Mouse (Mus musculus): ENCODE results near the gene Slc35g2. TPM values are rescaled to one million over a fixed set of nuclear protein-coding genes. Genes with fewer than 3 reads are reported as not detected.

The Slc35g2 gene
- polyA plus RNA-seq, 1 experiment from 2014 or later = 7.5 TPM

DNA sequence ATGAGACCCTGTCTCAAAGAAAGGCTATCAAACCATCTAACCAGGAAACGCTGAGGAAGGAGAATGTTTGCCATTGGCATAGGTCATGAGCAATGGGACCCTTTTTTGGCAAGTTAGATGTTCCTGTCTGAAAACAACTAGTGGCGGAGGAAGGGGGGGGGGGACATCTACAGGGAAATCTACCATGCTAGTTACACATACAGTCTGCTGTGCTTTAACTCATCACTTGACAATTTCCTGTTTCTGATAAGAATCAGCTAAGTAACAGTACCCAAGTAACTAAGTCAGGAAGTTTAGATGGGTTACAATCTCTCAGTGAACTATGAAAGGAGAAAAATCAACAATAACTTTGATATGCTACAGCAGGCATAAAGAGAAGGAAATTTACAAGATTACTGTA, 48.9 kb downstream of the Slc35g2 start:
- Histone ChIP-seq H3K9me3 (ENCODE audit: control insufficient read depth, low read length) (no peaks in the 10 kb centered on the region), H3K27me3 (ENCODE audit: control insufficient read depth, insufficient read depth, low read length) (no peaks in the 10 kb centered on the region), H3K4me3 (ENCODE audit: low read depth, low read length) (no peak overlapping the region), H3K27ac (ENCODE audit: low read depth, low read length) (no peak overlapping the region), H3K4me1 (replicated peaks; ENCODE audit: control insufficient read depth, insufficient read depth, low read length) (0 out of 2 replicates have a peak, but pooled peaks cover 1% of the 10 kb centered on the region), H3K4me2 (ENCODE audit: low read depth, low read length, severe bottlenecking) (no peak overlapping the region), H3K36me3 (ENCODE audit: control insufficient read depth, insufficient read depth, low read length) (no peaks in the 10 kb centered on the region), H3K9ac (ENCODE audit: low read length) (no peak overlapping the region)
- ATAC-seq (replicated peaks; ENCODE audit: low FRiP score) (no peak), DNase-seq (ENCODE audit: low spot score) (no peak)
- WGBS = 79% methylated on average over 2 of the region's 2 CpGs

DNA sequence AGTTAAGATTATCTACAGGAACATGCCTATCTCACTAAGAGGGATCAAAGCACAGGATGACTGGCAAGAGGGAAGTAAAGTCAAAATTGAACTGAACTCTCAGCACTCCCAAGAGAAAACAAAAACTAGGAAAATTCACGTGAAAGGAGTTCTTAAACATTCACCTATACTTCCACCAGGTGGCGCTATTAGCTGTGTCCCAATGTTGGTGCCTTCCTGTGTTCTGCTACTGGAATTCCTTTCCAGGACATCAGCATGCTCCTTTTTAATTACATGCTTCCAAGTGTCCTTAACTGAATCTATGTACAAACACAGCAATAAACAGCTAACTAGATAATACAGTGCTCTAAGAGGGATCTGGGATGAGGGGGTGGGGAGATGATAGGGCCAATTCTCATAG, 50.3 kb downstream of the Slc35g2 start:
- Histone ChIP-seq H3K4me3 (ENCODE audit: low read depth, low read length) (no peak overlapping the region), H3K9me3 (ENCODE audit: control insufficient read depth, low read length) (no peaks in the 10 kb centered on the region), H3K4me2 (ENCODE audit: low read depth, low read length, severe bottlenecking) (no peak overlapping the region), H3K27ac (ENCODE audit: low read depth, low read length) (no peak overlapping the region), H3K27me3 (ENCODE audit: control insufficient read depth, insufficient read depth, low read length) (no peaks in the 10 kb centered on the region), H3K4me1 (replicated peaks; ENCODE audit: control insufficient read depth, insufficient read depth, low read length) (0 out of 2 replicates have a peak, but pooled peaks cover 1% of the 10 kb centered on the region), H3K9ac (ENCODE audit: low read length) (no peak overlapping the region), H3K36me3 (ENCODE audit: control insufficient read depth, insufficient read depth, low read length) (no peaks in the 10 kb centered on the region)
- peak; percentile 52 for DNase-seq (ENCODE audit: low spot score)
- WGBS = 2% methylated on average over 2 of the region's 2 CpGs
- ATAC-seq (replicated peaks; ENCODE audit: low FRiP score) = 0 out of 2 replicates have a peak, but pooled peaks have one; percentile 21

DNA sequence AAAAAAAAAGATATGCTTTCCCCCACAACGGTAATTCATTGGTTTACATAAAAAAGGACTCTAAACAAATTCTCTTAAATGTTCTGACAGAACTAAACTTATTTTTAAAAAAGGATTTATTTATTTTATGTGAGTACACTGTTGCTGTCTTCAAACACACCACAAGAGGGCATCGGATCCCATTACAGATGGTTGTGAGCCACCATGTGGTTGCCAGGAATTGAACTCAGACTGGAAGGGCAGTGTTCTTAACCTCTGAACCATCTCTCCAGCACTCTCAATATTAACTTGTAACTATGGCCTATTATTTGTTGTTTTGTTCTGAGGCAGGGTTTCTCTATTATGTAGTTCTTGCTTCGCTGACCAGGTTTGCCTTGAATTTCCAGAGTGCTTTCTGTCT, 50.9 kb downstream of the Slc35g2 start:
- no peak for DNase-seq (ENCODE audit: low spot score)
- Histone ChIP-seq H3K27ac (ENCODE audit: low read depth, low read length) (no peak overlapping the region), H3K27me3 (ENCODE audit: control insufficient read depth, insufficient read depth, low read length) (no peaks in the 10 kb centered on the region), H3K4me1 (replicated peaks; ENCODE audit: control insufficient read depth, insufficient read depth, low read length) (0 out of 2 replicates have a peak, but pooled peaks cover 1% of the 10 kb centered on the region), H3K9me3 (ENCODE audit: control insufficient read depth, low read length) (no peaks in the 10 kb centered on the region), H3K36me3 (ENCODE audit: control insufficient read depth, insufficient read depth, low read length) (no peaks in the 10 kb centered on the region), H3K9ac (ENCODE audit: low read length) (no peak overlapping the region), H3K4me3 (ENCODE audit: low read depth, low read length) (no peak overlapping the region), H3K4me2 (ENCODE audit: low read depth, low read length, severe bottlenecking) (no peak overlapping the region)
- 93% methylated on average over 3 of the region's 3 CpGs for WGBS
- no peak for ATAC-seq (replicated peaks; ENCODE audit: low FRiP score)

DNA sequence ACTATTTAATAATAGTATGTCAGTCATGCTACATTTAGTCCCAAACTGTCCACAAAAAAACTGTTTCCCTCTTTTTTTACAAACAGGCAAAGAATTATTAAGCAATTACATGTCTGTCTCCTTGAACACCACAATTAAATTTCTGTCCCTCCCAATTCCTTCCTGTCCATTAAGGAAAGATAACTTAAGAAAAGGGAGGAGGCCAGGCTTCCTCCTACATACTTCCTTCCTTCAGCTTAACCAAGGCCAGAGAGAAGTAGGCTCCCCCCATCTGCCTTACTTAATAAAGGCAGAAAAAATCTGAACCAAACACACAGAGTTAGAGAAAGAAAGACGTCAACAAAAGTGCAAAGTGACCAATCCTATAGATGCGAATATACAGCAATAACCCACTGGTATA, 63.3 kb downstream of the Slc35g2 start:
- Histone ChIP-seq H3K4me3 (ENCODE audit: low read depth, low read length) (no peak overlapping the region), H3K27ac (ENCODE audit: low read depth, low read length) (no peak overlapping the region), H3K27me3 (ENCODE audit: control insufficient read depth, insufficient read depth, low read length) (no peaks in the 10 kb centered on the region), H3K9ac (ENCODE audit: low read length) (no peak overlapping the region), H3K4me1 (replicated peaks; ENCODE audit: control insufficient read depth, insufficient read depth, low read length) (no peaks in the 10 kb centered on the region), H3K4me2 (ENCODE audit: low read depth, low read length, severe bottlenecking) (no peak overlapping the region), H3K9me3 (ENCODE audit: control insufficient read depth, low read length) (no peaks in the 10 kb centered on the region), H3K36me3 (ENCODE audit: control insufficient read depth, insufficient read depth, low read length) (no peaks in the 10 kb centered on the region)
- 92% methylated on average over 2 of the region's 2 CpGs for WGBS
- ATAC-seq (replicated peaks; ENCODE audit: low FRiP score) (no peak), DNase-seq (ENCODE audit: low spot score) (no peak)

DNA sequence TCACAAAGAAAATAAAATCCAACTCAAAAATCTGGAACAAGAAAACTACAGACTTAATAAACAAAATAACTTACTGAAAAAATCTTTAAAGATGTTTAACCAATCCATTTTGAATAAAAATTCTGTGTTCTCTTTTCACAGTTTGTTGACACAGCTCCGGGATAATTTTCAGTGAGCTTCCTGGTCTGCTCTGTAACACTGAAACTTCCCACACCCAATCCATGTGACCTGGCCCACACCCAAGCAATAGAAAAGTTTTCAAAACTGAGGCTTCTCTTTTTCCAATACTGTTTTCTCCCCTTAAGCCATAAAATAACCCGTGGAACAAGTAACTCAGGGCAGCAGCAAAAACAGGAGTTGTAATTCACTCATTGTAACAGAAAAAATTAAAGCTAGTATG, 64.2 kb downstream of the Slc35g2 start:
- Histone ChIP-seq H3K27ac (ENCODE audit: low read depth, low read length) (no peak overlapping the region), H3K27me3 (ENCODE audit: control insufficient read depth, insufficient read depth, low read length) (no peaks in the 10 kb centered on the region), H3K4me3 (ENCODE audit: low read depth, low read length) (no peak overlapping the region), H3K36me3 (ENCODE audit: control insufficient read depth, insufficient read depth, low read length) (no peaks in the 10 kb centered on the region), H3K9me3 (ENCODE audit: control insufficient read depth, low read length) (no peaks in the 10 kb centered on the region), H3K9ac (ENCODE audit: low read length) (no peak overlapping the region), H3K4me2 (ENCODE audit: low read depth, low read length, severe bottlenecking) (no peak overlapping the region), H3K4me1 (replicated peaks; ENCODE audit: control insufficient read depth, insufficient read depth, low read length) (no peaks in the 10 kb centered on the region)
- DNase-seq (ENCODE audit: low spot score) = no peak
- WGBS = 87% methylated on average over 2 of the region's 2 CpGs
- no peak for ATAC-seq (replicated peaks; ENCODE audit: low FRiP score)

DNA sequence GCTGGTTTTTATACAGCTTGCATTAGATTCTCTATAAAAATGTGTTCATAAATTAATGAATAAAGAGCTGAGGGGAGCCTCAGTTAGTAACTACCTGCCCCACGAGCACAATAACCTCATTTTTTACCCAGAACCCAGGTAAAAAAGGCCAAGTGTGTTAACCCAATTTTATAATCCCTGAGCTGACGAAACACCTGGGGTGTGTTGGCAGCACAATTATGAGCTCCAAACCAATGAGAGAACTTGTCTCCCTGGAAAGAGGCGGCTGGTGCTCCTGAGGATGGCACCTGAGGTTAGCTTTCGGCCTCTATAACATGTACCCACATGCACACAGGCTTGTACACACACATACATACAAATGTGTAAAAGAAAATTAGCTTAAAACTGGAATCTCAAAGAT, 65.4 kb downstream of the Slc35g2 start:
- no peak for ATAC-seq (replicated peaks; ENCODE audit: low FRiP score)
- no peak for DNase-seq (ENCODE audit: low spot score)
- 92% methylated on average over 4 of the region's 4 CpGs for WGBS

More for the DNA sequence above, 65.4 kb downstream of the Slc35g2 start:
- Histone ChIP-seq H3K36me3 (ENCODE audit: control insufficient read depth, insufficient read depth, low read length) (no peaks in the 10 kb centered on the region), H3K27ac (ENCODE audit: low read depth, low read length) (no peak overlapping the region), H3K27me3 (ENCODE audit: control insufficient read depth, insufficient read depth, low read length) (no peaks in the 10 kb centered on the region), H3K4me2 (ENCODE audit: low read depth, low read length, severe bottlenecking) (no peak overlapping the region), H3K9ac (ENCODE audit: low read length) (no peak overlapping the region), H3K4me3 (ENCODE audit: low read depth, low read length) (no peak overlapping the region), H3K9me3 (ENCODE audit: control insufficient read depth, low read length) (no peaks in the 10 kb centered on the region), H3K4me1 (replicated peaks; ENCODE audit: control insufficient read depth, insufficient read depth, low read length) (no peaks in the 10 kb centered on the region)

Other genes with a start within 250 kb of the Slc35g2 start
- gene Il20rb, start 84.3 kb downstream of the Slc35g2 start, polyA plus RNA-seq (2014; fragmentation: Nextera tagmentation; extraction: Ambion mirVana) = 1.0 and 1.3 TPM in 2 replicates
- 64.2 and 74.7 TPM in 2 replicates for gene Nck1, start 25.0 kb downstream of the Slc35g2 start, polyA plus RNA-seq (2014; fragmentation: Nextera tagmentation; extraction: Ambion mirVana)
- gene Stag1, start 26.7 kb upstream of the Slc35g2 start, polyA plus RNA-seq (2014; fragmentation: Nextera tagmentation; extraction: Ambion mirVana) = 57.8 and 63.0 TPM in 2 replicates

Data from forebrain, embryonic 11.5 days (tissue).